Mouse (Mus musculus) thymus, adult 18-20 months (tissue): ENCODE measurements around the gene 1700008P02Rik.
"Not testable (repeated sequence)": the region's sequence is repeated elsewhere in the genome, so short reads cannot be mapped to it uniquely, and the experiment has no call there.

Experiments used
- DNase-seq, 2 experiments: peaks; one replicate each; pipeline ENCODE4 v3.0.0; 2022; ENCODE audit warnings: mixed read lengths in 2 of 2

Gene 1700008P02Rik

GRCm38 (mm10) chr3:6620343-6620742, at the start of gene 1700008P02Rik:
TSS of gene 1700008P02Rik (minus strand) at chr3:6620443.
- DNase-seq, result no peak

- no peak for DNase-seq
Observed at GRCm38 (mm10) chr3:6649411-6649810, 29.2 kb upstream of the 1700008P02Rik start.

- not testable (repeated sequence) for DNase-seq
Observed at GRCm38 (mm10) chr3:6638151-6638550, 17.9 kb upstream of the 1700008P02Rik start.

GRCm38 (mm10) chr3:6634256-6634655, 14.0 kb upstream of the 1700008P02Rik start:
- no peak for DNase-seq

GRCm38 (mm10) chr3:6617881-6618280, 2.4 kb downstream of the 1700008P02Rik start:
- DNase-seq, result no peak
